In genomic region chr19:9087821-9088220, GRCm38 (mm10) we compare ENCODE assay signal across 22 mouse cellular contexts. TPM values are rescaled to one million over a fixed set of nuclear protein-coding genes. Genes with fewer than 3 reads are reported as not detected.
DNase-seq lines count a peak whose midpoint lies in the region; ATAC-seq lines count a peak whose summit lies in the region.
"Had no signal": no experiment of that assay in that cellular context is flagged by ENCODE, and none has a peak within 500 bp of the region (broad histone marks: within the 10 kb centered on the region; RNA-seq: fewer than 3 reads in every experiment).

Gene Scgb1a1, minus strand, starts transcription at chr19:9087958.

- WGBS in lung, embryonic 16.5 days: 69% methylated on average over 4 of the region's 4 CpGs
- WGBS in hindbrain, embryonic 13.5 days: 82% methylated on average over 4 of the region's 4 CpGs

- H3K4me3 ChIP-seq in lung, embryonic 16.5 days (ENCODE audit: low read length): no peak within 1 kb of the TSS
- H3K4me3 ChIP-seq in hindbrain, embryonic 13.5 days: no peak within 1 kb of the TSS
- H3K4me3 ChIP-seq: embryonic facial prominence, embryonic 12.5 days; forebrain, embryonic 15.5 days; heart, embryonic 13.5 days had no signal

- peaks cover 2% of the 10 kb centered on the region for H3K4me1 ChIP-seq in lung, embryonic 16.5 days (replicated peaks; ENCODE audit: control insufficient read depth, insufficient read depth, low read length)
- H3K4me1 ChIP-seq in hindbrain, embryonic 13.5 days (replicated peaks): no peaks in the 10 kb centered on the region
- H3K4me1 ChIP-seq: embryonic facial prominence, embryonic 12.5 days had no signal

- H3K4me2 ChIP-seq in lung, embryonic 16.5 days (ENCODE audit: low read depth, low read length): no peak within 1 kb of the TSS
- H3K4me2 ChIP-seq in hindbrain, embryonic 13.5 days: no peak within 1 kb of the TSS
- H3K4me2 ChIP-seq: embryonic facial prominence, embryonic 12.5 days; forebrain, embryonic 15.5 days; heart, embryonic 13.5 days had no signal

- no peak within 1 kb of the TSS for H3K27ac ChIP-seq in lung, embryonic 16.5 days (ENCODE audit: low read length)
- H3K27ac ChIP-seq in hindbrain, embryonic 13.5 days: no peak within 1 kb of the TSS
- H3K27ac ChIP-seq: embryonic facial prominence, embryonic 12.5 days; forebrain, embryonic 15.5 days; heart, embryonic 13.5 days had no signal

- no peak for DNase-seq in lung, postnatal 10 days
- no peak for DNase-seq in thymus, postnatal 0 days (ENCODE audit: low spot score)
- no peak for DNase-seq in thymus, postnatal 4 days
- DNase-seq: adrenal gland, adult 8-10 months; cerebellum, adult 11-12 months; cerebellum, adult 9-10 months; cerebellum, postnatal 25 days; gastrocnemius, postnatal 25 days; heart, adult 11 months; heart, postnatal 36 days had no signal

- H3K9me3 ChIP-seq in lung, embryonic 16.5 days (ENCODE audit: control insufficient read depth, low read length): no peaks in the 10 kb centered on the region
- no peaks in the 10 kb centered on the region for H3K9me3 ChIP-seq in hindbrain, embryonic 13.5 days
- H3K9me3 ChIP-seq: embryonic facial prominence, embryonic 12.5 days; forebrain, embryonic 15.5 days; heart, embryonic 13.5 days had no signal

- H3K9ac ChIP-seq in lung, embryonic 16.5 days (ENCODE audit: low read length): no peak within 1 kb of the TSS
- H3K9ac ChIP-seq in hindbrain, embryonic 13.5 days: no peak within 1 kb of the TSS
- H3K9ac ChIP-seq: embryonic facial prominence, embryonic 12.5 days; forebrain, embryonic 15.5 days; heart, embryonic 13.5 days had no signal

- no peak for ATAC-seq in lung, embryonic 16.5 days (ENCODE audit: low read depth)
- ATAC-seq in megakaryocyte, adult 5-6 weeks (ENCODE audit: poor library complexity, severe bottlenecking): peak; percentile 52; the same call in 1 of the 2 replicates
- ATAC-seq in hindbrain, embryonic 13.5 days (ENCODE audit: low FRiP score): no peak
- ATAC-seq: forebrain, embryonic 15.5 days; hindbrain, embryonic 16.5 days had no signal

- no peaks in the 10 kb centered on the region for H3K36me3 ChIP-seq in lung, embryonic 16.5 days (ENCODE audit: control insufficient read depth, insufficient read depth, low read length)
- no peaks in the 10 kb centered on the region for H3K36me3 ChIP-seq in hindbrain, embryonic 13.5 days
- H3K36me3 ChIP-seq: embryonic facial prominence, embryonic 12.5 days; forebrain, embryonic 15.5 days; heart, embryonic 13.5 days had no signal

- H3K27me3 ChIP-seq in lung, embryonic 16.5 days (ENCODE audit: control insufficient read depth, insufficient read depth, low read depth, low read length): no peaks in the 10 kb centered on the region
- no peaks in the 10 kb centered on the region for H3K27me3 ChIP-seq in hindbrain, embryonic 13.5 days
- H3K27me3 ChIP-seq: embryonic facial prominence, embryonic 12.5 days; forebrain, embryonic 15.5 days; heart, embryonic 13.5 days had no signal

RNA-seq across cellular contexts. Expression of gene Scgb1a1, which starts in this region (rescaled TPM):
- polyA plus RNA-seq in lung, embryonic 16.5 days (2015; fragmentation: Nextera tagmentation; extraction: Ambion mirVana): 25.3 and 50.5 TPM in 2 replicates
- 10.7 and 11.0 TPM in 2 replicates for polyA plus RNA-seq in thymus, postnatal 0 days (2015; fragmentation: Nextera tagmentation; extraction: Ambion mirVana)
- 0.82 and 1.5 TPM in 2 replicates for total RNA-seq in megakaryocyte, adult 5-6 weeks (2015)
- total RNA-seq in megakaryocyte, adult 5-6 weeks (2017): 1.6 TPM in 1 of 2 replicates, not detected in the other
- not detected in 2 replicates for polyA plus RNA-seq in hindbrain, embryonic 13.5 days (2015; fragmentation: Nextera tagmentation; extraction: Ambion mirVana)
- total RNA-seq: adrenal gland, postnatal 4 days; ES-E14; gastrocnemius, postnatal 25 days; heart, postnatal 36 days had no signal
- polyA plus RNA-seq: cortical plate, adult 2 months; embryonic facial prominence, embryonic 12.5 days; forebrain, embryonic 11.5 days; forebrain, embryonic 15.5 days; heart, embryonic 13.5 days; hindbrain, embryonic 11.5 days; hindbrain, embryonic 16.5 days had no signal

Comparison
In these comparisons a context has a peak if more than half of its experiments do, and no peak if none do; other contexts are left out.
1. RNA of gene Scgb1a1 (polyA plus RNA-seq): 25.3 to 50.5 TPM in lung, embryonic 16.5 days and 10.7 to 11.0 TPM in thymus, postnatal 0 days; not detected in hindbrain, embryonic 13.5 days; every median in the first group is over 10 times any median in the second.